Mouse (Mus musculus) NIH3T3 (cell line): Measurements from ENCODE around the gene Srebf1.

Experiments
- DNase-seq: peaks from one replicate; pipeline ENCODE4 v3.0.0-alpha.2; 2012; ENCODE audit warnings: low read depth

Gene Srebf1

GRCm38 (mm10) chr11:60233235-60233634, 10.9 kb upstream of the Srebf1 start:
- DNase-seq: no peak

- DNase-seq: no peak
Measured at GRCm38 (mm10) chr11:60232441-60233058, 10.2 kb upstream of the Srebf1 start.

GRCm38 (mm10) chr11:60231951-60232350, 9.6 kb upstream of the Srebf1 start:
- DNase-seq: no peak

DNA sequence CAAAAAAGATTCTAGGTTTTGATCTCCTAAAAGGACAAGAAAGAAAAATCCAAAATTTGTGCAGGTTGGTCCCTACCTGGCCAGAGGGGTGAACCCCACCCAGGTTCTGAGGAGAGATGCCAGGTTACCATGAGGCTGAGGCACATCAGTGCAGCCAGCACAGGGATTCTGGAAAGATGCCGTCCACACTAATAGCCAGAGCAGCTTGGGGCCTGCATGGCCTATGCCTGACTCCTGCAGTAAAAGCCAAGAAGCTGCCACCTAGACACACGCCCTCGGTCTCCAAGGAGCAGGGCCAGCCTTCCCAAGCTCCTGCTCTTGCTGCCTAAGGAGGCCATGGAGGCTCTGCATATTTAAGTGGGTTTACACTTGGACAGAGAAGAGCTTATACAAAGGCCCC, 8.9 kb upstream of the Srebf1 start:
- no peak for DNase-seq

DNA sequence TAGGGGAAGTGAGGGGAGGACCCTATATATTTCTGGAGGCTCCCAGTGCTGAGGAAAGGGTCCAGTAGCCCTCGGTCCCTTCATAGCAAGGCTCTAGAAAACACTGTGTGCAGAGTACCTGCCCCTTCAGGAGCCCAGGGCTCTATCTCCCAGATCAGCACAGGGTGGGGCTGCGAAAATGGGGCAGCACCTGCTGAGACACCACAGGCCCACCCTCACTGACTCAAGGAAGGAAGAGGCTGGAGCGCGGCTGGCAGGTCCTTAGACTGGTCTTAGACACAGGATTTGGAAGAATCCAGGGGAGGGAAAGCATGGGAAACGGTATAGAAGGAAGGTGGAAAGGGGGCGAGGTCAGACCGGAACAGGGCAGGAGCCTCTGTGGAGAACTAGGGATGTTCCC, 8.1 kb upstream of the Srebf1 start:
- DNase-seq: no peak

DNA sequence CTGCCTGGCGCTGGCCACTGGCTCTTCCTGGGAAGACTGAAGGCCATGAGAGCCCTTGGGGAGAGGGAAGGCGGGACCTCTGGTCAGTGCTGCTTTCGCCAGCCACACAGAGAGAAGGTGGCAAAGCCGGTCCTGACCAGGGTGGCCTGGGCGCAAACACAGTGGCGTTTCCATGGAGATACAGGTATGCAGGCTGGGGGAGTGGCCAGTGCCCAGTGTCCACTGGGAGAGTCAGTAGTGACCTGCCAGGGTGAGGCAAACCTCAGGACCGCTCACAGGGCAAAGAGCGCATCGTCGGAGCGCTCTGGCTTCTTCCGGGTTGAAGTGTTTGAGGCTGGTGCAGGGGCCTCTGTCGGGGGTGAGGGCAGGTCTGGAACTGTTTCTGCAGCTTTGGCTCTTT, 7.4 kb upstream of the Srebf1 start:
- DNase-seq: no peak

DNA sequence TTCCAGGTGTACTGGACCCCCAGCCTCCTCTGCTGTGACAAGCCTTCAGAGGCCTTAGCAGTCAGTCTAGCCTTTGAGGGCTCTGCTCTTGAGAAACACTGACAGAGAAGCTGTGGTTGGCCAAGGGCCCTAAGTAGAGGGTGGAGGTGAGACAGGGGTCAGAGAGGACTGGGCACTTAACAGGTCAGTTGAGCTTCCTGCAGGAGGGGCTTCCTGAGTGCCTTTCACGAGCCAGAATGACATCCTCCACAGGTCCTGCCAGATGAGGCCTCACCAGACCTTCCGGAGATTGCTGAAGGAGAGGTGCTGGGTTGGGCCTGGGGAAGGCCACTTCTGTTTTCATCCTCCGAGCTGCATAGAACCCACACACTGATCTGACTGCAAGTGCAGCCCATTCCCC, 6.1 kb upstream of the Srebf1 start:
- no peak for DNase-seq

DNA sequence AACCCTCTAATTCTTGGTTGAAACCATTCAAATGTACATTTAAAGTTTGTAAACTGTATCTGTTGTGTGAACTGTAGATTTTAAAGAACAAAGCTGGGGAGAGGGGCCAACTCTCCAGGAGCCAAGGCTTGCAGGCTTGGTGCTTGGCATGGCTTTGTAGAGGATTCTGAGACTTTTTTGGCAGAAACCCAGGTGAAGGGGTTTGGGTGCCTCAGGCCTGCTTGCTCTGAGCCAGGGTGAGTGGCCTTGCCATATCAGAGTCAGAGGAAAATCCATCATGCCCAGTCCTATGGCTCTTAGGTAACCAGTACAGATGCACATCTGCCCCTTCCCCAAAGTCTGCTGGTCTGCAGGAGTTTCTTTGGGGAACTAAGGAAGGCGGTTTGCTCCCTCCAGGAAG, 3.5 kb upstream of the Srebf1 start:
- DNase-seq: peak; percentile 52

DNA sequence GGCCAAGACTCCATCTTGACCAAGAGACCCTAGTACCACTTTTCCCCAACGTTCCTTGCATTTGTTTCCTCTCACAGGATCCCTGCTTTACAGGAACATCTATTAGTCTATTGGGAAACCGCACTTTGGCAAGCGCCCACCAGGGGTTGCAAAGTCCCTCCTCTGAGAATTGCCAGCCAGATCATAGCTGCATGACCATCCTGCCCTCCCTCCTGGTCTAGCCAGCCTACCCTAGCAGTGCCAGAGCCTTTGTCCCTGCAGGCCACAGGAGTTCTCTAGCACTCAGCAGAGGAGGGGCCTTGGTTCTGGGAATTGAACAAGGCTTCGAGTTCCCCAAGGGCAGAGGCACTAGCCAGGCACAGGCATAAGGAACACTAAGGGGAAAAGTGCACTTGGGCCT, 2.3 kb upstream of the Srebf1 start:
- peak; percentile 72 for DNase-seq

- no peak for DNase-seq
Measured at GRCm38 (mm10) chr11:60222085-60222468, 304 bp downstream of the Srebf1 start.

- peak; percentile 15 for DNase-seq
Measured at GRCm38 (mm10) chr11:60221425-60221824, 956 bp downstream of the Srebf1 start.

DNA sequence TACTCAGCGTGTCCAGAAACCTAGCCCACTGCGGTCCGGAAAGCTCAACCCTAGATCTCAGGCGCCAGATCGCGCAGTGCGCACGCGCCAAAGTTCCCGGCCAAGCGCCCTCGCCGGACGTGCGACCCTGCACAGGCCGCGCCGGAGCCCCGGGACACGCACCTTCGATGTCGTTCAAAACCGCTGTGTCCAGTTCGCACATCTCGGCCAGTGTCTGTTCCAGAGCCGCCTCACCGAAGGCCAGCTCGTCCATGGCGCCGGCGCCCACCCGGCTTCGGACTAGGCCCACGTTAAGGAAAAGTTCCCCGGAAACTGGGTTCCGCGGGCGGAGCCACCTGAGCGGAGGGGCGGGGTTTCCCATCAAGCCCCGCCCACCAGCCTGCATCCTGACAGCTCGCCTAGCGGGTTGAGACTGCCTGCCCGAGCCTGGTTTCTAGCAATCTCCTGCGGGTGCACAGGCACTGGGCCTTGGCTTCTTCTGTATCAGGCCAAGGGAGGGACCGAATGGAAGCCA, 2.0 kb downstream of the Srebf1 start:
- DNase-seq: peak; percentile 98

DNA sequence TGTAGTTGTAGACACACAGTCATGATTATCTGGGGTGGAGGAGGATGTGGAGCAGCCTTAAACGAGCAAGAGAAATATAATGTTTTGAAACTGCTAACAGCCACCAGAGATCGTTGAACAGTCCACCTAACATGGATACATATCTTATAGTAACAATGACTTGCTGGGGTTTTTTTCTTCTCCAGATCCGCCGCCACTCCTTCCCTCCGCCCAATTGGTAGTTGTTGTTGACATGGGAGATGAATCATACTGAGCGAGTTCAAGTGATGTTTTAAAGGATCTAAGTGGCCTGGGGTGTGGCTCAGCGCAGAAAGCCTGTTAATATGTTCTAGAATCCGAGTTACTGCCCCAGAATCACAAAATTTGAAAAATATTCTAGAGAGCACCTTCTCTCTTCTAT, 2.8 kb downstream of the Srebf1 start:
- DNase-seq: peak; percentile 79

GRCm38 (mm10) chr11:60217467-60217866, 4.9 kb downstream of the Srebf1 start:
- no peak for DNase-seq

DNA sequence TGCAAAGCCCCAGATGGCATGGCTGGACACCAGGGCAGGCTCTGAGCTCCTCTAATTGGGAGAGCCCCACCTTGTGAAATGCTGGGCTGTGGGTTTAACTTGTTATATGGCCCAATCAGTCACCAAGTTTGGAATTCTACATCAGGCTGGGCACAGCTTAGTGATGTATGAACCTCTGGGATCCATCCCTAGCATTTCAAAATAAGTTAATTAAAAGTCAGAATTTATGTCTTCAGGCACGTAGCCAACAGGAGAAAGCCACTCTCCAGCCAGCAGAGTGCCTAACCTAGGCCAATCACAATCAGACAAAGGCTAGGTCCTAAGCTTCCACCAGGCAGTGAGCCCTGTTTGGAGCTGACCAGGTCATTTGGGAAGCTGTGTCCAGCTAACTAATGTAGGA, 5.7 kb downstream of the Srebf1 start:
- peak; percentile 18 for DNase-seq

- DNase-seq: no peak
Measured at GRCm38 (mm10) chr11:60213266-60213665, 9.1 kb downstream of the Srebf1 start.

- DNase-seq: no peak
Measured at GRCm38 (mm10) chr11:60211761-60212160, 10.6 kb downstream of the Srebf1 start.

DNA sequence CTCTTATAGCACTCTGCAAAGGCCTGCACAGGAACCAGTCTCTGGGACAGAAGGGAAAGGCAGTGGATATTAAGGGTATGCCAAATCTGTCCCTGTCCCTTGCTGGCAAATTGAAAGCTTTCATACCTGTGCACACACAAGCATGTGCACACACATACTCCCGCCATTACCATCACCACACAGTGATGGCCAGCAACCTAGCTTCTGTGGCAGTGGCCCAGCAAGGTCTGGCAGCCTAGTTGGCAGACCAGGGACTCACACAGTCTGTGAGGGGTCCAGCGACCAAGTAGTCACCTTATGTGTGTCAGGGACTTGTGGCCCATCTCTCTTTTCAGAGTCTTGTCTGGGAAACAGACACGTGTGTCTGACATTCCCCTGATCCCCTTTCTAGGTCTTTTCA, 11.2 kb downstream of the Srebf1 start:
- no peak for DNase-seq

- no peak for DNase-seq
Measured at GRCm38 (mm10) chr11:60210305-60210724, 12.1 kb downstream of the Srebf1 start.

DNA sequence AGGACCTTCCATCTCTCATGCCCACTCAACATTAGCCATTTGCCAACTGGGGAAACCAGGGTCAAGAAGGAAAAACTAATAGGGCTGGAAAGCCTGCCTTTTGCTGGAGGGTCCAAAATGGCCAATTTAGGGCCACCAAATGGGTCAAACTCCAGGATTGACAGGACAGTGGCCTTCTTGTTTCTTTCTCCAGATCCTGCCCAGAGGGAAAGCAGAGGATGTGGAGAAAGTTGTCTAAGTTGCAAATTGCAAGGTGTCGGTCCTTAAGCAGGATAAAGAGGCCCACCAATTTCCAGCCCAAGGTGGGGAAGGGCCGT, 12.5 kb downstream of the Srebf1 start:
- no peak for DNase-seq

DNA sequence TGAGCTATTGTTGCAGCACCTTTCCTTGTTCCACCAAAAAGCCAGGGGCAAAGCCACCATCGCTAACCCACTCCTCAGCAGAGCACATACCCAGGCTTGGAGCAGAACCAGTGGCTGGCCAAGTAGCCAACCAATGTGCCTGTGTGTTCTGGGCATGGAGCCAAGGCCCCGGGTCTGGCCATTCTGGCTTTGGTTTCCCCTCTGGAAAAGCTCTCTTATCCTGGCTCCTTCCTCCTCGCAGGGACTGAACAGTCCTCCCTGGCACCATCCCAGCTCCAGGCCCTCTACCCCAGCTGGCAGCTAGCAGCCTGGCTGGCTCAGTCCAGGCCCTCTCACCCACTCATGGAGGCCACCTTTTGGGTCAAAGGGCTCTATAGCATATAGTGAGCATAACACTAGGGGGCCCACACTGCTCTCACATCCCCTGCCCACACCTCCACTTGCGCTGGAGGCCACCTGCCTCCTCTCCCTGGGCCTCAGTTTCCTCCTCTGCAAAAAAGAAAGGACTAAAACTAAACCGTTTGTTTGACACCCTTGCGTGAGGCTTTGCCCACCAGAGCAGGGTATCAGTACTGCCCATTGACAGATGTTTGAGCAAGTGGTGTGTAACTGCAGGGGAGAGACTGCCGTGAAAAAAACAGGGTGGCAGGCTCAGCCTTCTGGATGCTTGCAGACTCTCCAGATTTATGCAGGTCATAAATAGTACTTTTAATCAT, 13.0 kb downstream of the Srebf1 start:
- peak; percentile 67 for DNase-seq

DNA sequence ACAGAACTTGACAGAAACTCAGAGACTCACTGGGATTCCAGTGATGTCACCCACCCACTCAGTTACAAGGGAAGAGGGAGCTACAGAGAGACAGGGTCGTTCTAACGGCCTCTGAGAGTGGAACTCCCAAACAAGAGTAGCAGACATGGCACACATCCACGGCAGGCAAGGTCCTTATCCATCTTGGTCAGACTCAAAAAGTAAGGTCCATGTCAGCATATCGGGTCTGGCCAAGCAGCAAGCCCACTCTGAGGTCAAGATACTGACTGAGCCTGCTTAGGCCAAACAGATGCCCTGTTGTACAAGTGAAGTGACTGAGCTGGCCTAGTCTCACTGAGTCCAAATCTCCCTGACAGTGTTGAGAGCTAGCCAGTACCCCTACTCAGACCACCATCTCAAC, 13.7 kb downstream of the Srebf1 start:
- no peak for DNase-seq

- no peak for DNase-seq
Measured at GRCm38 (mm10) chr11:60208201-60208600, 14.2 kb downstream of the Srebf1 start.

- no peak for DNase-seq
Measured at GRCm38 (mm10) chr11:60206207-60206606, 16.2 kb downstream of the Srebf1 start.
